Mouse (Mus musculus) neural tube, embryonic 11.5 days (tissue): Measurements from ENCODE around the gene Sdhd. TPM values are rescaled to one million over a fixed set of nuclear protein-coding genes. Genes with fewer than 3 reads are reported as not detected.
"Not testable (repeated sequence)": the region's sequence is repeated elsewhere in the genome, so short reads cannot be mapped to it uniquely, and the experiment has no call there.

Source experiments
- ATAC-seq: fragments of 200-750 bp; cut with Nextera tagmentation; 2 replicates; pipeline ENCODE4 v1.8.0; 2017; ENCODE audit warnings: moderate number of reproducible peaks, mild to moderate bottlenecking, moderate TSS enrichment, moderate library complexity; ENCODE audit not compliant: insufficient read depth, low FRiP score, low TSS enrichment
- DNase-seq: peaks from one replicate; pipeline ENCODE4 v3.0.0-alpha.2; 2015; ENCODE audit warnings: low spot score
- H3K27ac ChIP-seq: fragments of 300-500 bp; sonication (generic); 2 replicates; pipeline ENCODE4 v1.5.1; 2014; ENCODE audit warnings: low read depth, mild to moderate bottlenecking, low read length
- H3K27me3 ChIP-seq: fragments of 300-500 bp; sonication (generic); 2 replicates; pipeline ENCODE4 v1.6.1; 2014; ENCODE audit warnings: mild to moderate bottlenecking, low read length, mixed read lengths; ENCODE audit not compliant: control insufficient read depth, insufficient read depth
- H3K36me3 ChIP-seq: fragments of 300-500 bp; sonication (generic); 2 replicates; pipeline ENCODE4 v1.6.1; 2014; ENCODE audit warnings: mild to moderate bottlenecking, low read length, moderate library complexity, mixed read lengths; ENCODE audit not compliant: control insufficient read depth, insufficient read depth
- H3K4me1 ChIP-seq: fragments of 300-500 bp; sonication (generic); 2 replicates; pipeline ENCODE4 v1.6.1; 2014; ENCODE audit warnings: low read length, mixed read lengths; ENCODE audit not compliant: control insufficient read depth, insufficient read depth
- H3K4me2 ChIP-seq: fragments of 300-500 bp; sonication (generic); 2 replicates; pipeline ENCODE4 v1.6.1; 2014; ENCODE audit warnings: low read depth, mild to moderate bottlenecking, moderate library complexity
- H3K4me3 ChIP-seq: fragments of 300-500 bp; sonication (generic); 2 replicates; pipeline ENCODE4 v1.5.1; 2014; ENCODE audit warnings: low read depth, low read length
- H3K9ac ChIP-seq: fragments of 300-500 bp; sonication (generic); 2 replicates; pipeline ENCODE4 v1.6.1; 2014; ENCODE audit warnings: mild to moderate bottlenecking, low read length
- H3K9me3 ChIP-seq: fragments of 300-500 bp; sonication (generic); 2 replicates; pipeline ENCODE4 v1.6.1; 2016; ENCODE audit warnings: low read length; ENCODE audit not compliant: control insufficient read depth
- WGBS: fragments of 180-500 bp; shearing (Covaris S2); extraction: QIAGEN DNeasy Blood & Tissue Kit; methylation state at CpG from one replicate; pipeline ENCODE4 v1.1.7; 2014; 5-methylcytosine and 5-hydroxymethylcytosine counted together
- polyA plus RNA-seq: library from polyadenylated mRNA; unstranded; fragments of >200 nt; fragmentation: Nextera tagmentation; extraction: Ambion mirVana; gene quantifications from 2 replicates; pipeline ENCODE4 v1.2.1, GENCODE M21; 2014

Sdhd gene
- 273 and 281 TPM in 2 replicates for polyA plus RNA-seq

DNA sequence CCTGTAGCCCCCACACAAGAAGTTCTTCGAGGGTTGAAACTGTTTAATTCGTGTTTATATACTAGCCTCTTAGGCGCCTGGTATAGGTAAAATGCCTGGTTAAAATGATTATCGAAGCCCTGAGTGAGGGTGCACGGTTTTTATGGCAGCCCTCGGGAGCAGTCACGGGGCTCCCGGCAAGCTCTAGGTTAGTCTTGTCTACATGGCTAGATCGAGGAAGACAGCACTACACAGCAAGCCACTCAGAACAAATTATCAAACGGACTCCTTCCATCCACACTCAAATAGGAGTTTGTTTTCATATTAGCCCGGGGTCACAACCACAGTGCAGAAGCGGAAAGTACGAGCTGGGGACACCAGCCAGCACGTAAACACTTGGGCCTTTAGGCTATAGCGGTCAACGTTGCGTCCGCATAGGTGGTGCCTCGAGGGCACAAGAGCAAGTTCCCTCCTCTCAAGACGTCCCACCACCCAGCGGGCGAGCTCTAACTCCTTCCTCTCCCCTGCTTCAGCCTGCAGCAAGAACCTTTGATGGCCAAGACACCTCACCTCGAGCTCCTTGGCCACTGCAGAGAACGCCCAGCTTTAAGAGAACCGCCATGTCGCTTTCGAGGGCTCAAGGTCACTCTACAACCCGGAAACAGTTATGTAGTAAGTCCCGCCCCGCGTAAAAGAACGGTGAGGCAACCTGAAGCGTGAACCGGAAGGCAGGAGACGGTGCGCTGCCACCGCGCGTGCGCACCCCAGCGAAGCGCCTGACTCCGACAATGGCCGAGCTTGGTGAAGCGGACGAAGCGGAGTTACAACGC, at the start of gene Sdhd, which contains the start of gene Timm8b:
TSS of gene Sdhd (minus strand) at position 624 of the 809 bp plus-strand sequence.
TSS of gene Timm8b (plus strand) at position 722 of the 809 bp plus-strand sequence.
- H3K9ac ChIP-seq, result peak within 1 kb of the TSS; percentile 87
- peak within 1 kb of the TSS; percentile 81 for H3K27ac ChIP-seq
- ATAC-seq, result peak; percentile 96
- 1% methylated on average over 48 of the region's 48 CpGs for WGBS
- no peaks in the 10 kb centered on the region for H3K9me3 ChIP-seq
- H3K4me3 ChIP-seq, result peak within 1 kb of the TSS; percentile 65
- peaks cover 16% of the 10 kb centered on the region for H3K4me1 ChIP-seq
- no peaks in the 10 kb centered on the region for H3K27me3 ChIP-seq
- peak within 1 kb of the TSS; percentile 87 for H3K4me2 ChIP-seq
- DNase-seq, result peak; percentile 95
- H3K36me3 ChIP-seq, result peaks cover 6% of the 10 kb centered on the region

DNA sequence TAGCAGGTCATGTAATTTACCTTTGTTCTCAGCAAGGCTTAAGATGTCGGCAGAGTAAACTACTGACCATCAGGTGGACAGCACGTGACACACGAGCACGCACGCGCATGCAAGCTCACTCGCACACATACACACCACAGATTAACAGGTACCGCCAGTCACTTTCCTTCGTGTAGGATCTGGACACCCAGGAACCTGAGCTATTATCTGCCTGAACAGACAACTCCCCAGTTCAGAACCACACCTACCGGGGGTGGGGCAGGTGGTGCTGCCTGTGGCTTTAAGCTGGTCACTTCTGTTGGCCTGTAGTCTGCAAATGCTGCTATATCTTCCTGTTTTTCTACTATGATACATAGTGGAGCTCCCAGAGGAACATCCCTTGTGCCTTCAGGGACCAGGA, 46.9 kb upstream of the Sdhd start:
- no peaks in the 10 kb centered on the region for H3K9me3 ChIP-seq
- H3K27me3 ChIP-seq, result no peaks in the 10 kb centered on the region

GRCm38 (mm10) chr9:50646826-50647370, 43.3 kb upstream of the Sdhd start:
- 82% methylated on average over 10 of the region's 10 CpGs for WGBS
- H3K4me2 ChIP-seq, result no peak overlapping the region
- H3K9ac ChIP-seq, result no peak overlapping the region
- H3K27ac ChIP-seq, result no peak overlapping the region
- no peaks in the 10 kb centered on the region for H3K4me1 ChIP-seq
- ATAC-seq (no peak), DNase-seq (no peak)
- peaks cover 10% of the 10 kb centered on the region for H3K36me3 ChIP-seq
- no peaks in the 10 kb centered on the region for H3K9me3 ChIP-seq
- H3K27me3 ChIP-seq, result no peaks in the 10 kb centered on the region
- H3K4me3 ChIP-seq, result no peak overlapping the region

More for the DNA sequence above, 46.9 kb upstream of the Sdhd start:
- peaks cover 12% of the 10 kb centered on the region for H3K36me3 ChIP-seq
- WGBS, result 97% methylated on average over 10 of the region's 10 CpGs
- no peak overlapping the region for H3K27ac ChIP-seq
- no peaks in the 10 kb centered on the region for H3K4me1 ChIP-seq
- DNase-seq (no peak), ATAC-seq (no peak)
- no peak overlapping the region for H3K4me2 ChIP-seq
- no peak overlapping the region for H3K9ac ChIP-seq
- H3K4me3 ChIP-seq, result no peak overlapping the region

DNA sequence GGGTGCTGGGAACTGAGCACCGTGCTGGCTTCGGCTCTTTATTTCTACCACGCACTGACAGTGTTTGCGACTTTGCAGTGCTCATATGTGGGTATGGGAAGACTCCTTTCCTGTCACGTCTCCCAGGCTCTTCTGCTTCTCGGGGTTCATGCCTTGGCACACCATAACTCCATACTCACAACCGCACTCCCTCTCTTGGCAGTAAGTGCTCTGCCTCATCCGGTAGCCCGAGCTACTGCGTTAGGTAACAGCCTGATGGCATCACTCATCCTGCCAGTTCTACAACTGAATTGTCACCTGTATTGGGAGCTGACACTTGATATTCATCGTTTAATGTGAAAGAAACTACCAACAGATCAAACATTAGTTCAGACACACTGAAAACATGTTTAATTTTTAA, 30.7 kb upstream of the Sdhd start:
- DNase-seq, result no peak
- no peak for ATAC-seq
- H3K4me2 ChIP-seq, result no peak overlapping the region
- 95% methylated on average over 11 of the region's 11 CpGs for WGBS
- H3K27ac ChIP-seq, result no peak overlapping the region
- H3K27me3 ChIP-seq, result no peaks in the 10 kb centered on the region
- no peak overlapping the region for H3K9ac ChIP-seq
- no peak overlapping the region for H3K4me3 ChIP-seq
- peaks cover 3% of the 10 kb centered on the region for H3K36me3 ChIP-seq
- H3K4me1 ChIP-seq, result no peaks in the 10 kb centered on the region
- no peaks in the 10 kb centered on the region for H3K9me3 ChIP-seq

GRCm38 (mm10) chr9:50633059-50633458, 29.4 kb upstream of the Sdhd start:
- Histone ChIP-seq H3K27me3 (no peaks in the 10 kb centered on the region), H3K4me3 (no peak overlapping the region), H3K36me3 (peaks cover 2% of the 10 kb centered on the region; the same call in 1 of the 2 replicates), H3K4me1 (no peaks in the 10 kb centered on the region), H3K4me2 (no peak overlapping the region), H3K27ac (no peak overlapping the region), H3K9ac (no peak overlapping the region), H3K9me3 (no peaks in the 10 kb centered on the region)
- ATAC-seq (no peak), DNase-seq (no peak)
- 62% methylated on average over 2 of the region's 2 CpGs for WGBS

- no peak for DNase-seq
- Histone ChIP-seq H3K27ac (no peak overlapping the region), H3K4me2 (no peak overlapping the region), H3K4me3 (no peak overlapping the region), H3K27me3 (no peaks in the 10 kb centered on the region), H3K9me3 (no peaks in the 10 kb centered on the region), H3K36me3 (peaks cover 2% of the 10 kb centered on the region; the same call in 1 of the 2 replicates), H3K9ac (no peak overlapping the region), H3K4me1 (no peaks in the 10 kb centered on the region)
- no peak for ATAC-seq
- WGBS, result 92% methylated on average over 6 of the region's 6 CpGs
Observed at GRCm38 (mm10) chr9:50632016-50632688, 28.5 kb upstream of the Sdhd start.

DNA sequence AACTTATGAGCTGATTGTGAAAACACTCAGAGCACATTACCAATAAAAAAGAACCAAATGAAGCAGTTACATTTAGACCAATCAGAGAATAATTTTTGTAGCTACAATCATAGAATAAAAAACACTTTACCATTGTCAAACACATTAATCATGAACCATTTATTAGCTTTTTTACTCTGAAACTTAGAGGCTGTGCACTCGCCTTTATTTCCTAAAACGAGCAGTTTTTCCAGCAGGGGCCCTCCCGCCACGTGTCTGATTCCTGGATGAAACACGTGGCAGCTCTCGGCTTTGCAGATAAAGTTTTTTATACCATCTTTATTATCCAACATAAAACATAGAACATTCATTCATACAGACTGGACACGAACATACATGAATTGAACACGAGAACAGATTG, 27.3 kb upstream of the Sdhd start:
- H3K9me3 ChIP-seq, H3K27ac ChIP-seq, ATAC-seq, DNase-seq, H3K36me3 ChIP-seq, H3K9ac ChIP-seq, H3K4me2 ChIP-seq, H3K27me3 ChIP-seq, H3K4me1 ChIP-seq, H3K4me3 ChIP-seq: not testable (repeated sequence)
- 93% methylated on average over 6 of the region's 8 CpGs for WGBS

DNA sequence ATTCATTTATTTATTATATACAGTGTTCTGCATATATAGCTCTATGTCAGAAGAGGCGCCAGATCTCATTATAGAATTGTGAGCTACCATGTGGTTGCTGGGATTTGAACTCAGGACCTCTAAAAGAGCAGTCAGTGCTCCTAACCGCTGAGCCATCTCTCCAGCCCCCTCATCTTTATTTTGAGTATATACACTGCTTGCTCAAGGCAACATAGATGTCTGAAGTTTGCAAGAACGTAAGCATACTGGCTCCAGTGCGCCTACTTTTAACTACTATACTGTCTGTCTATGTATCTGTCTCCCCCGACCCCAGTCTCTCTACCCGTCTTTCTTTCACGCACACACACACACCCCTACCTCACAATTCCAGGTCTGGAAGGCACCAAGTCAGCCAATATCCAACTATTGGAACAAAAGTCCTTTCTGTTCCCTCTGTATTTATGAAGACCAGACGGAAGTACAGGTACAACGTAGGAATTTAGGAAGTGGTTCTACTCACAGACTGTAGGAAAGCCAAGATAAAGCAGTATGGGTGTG, 14.2 kb upstream of the Sdhd start:
- Histone ChIP-seq H3K4me2 (peak overlapping the region; percentile 1; the same call in 1 of the 2 replicates), H3K27me3 (no peaks in the 10 kb centered on the region), H3K27ac (no peak overlapping the region), H3K4me1 (peaks cover 7% of the 10 kb centered on the region), H3K36me3 (peaks cover 6% of the 10 kb centered on the region), H3K9ac (no peak overlapping the region), H3K4me3 (peak overlapping the region; percentile 99), H3K9me3 (no peaks in the 10 kb centered on the region)
- ATAC-seq, result no peak
- 64% methylated on average over 9 of the region's 9 CpGs for WGBS
- DNase-seq, result no peak
